Mouse (Mus musculus) adrenal gland, postnatal 36 days (tissue): Measurements from ENCODE around the gene Nfkb2. TPM values are rescaled to one million over a fixed set of nuclear protein-coding genes. Genes with fewer than 3 reads are reported as not detected.

ENCODE experiments used
- DNase-seq, 2 experiments: peaks; one replicate each; pipeline ENCODE4 v3.0.0; 2021; ENCODE audit warnings: mixed read lengths in 1 of 2
- microRNA-seq: library from miRNA; unstranded; fragments of <30 nt; microRNA quantifications from one replicate; pipeline ENCODE4 v1.2.0, GENCODE M21; 2021
- total RNA-seq, 2 experiments: library from RNA; stranded (reverse); gene quantifications; 2 replicates each; pipeline ENCODE4 v1.2.3; 2021

Gene Nfkb2
- total RNA-seq, 2 experiments from 2014 or later: 39.9 to 42.6 TPM

- DNase-seq: peak; percentile 32 to 46
These were observed 35.3 kb downstream of the Nfkb2 start for GRCm38 (mm10) chr19:46339287-46339971.

GRCm38 (mm10) chr19:46344710-46345419 lies 40.7 kb downstream of the Nfkb2 start:
- DNase-seq: no peak

GRCm38 (mm10) chr19:46347146-46347545 lies 43.0 kb downstream of the Nfkb2 start:
- DNase-seq: no peak

GRCm38 (mm10) chr19:46347936-46348668 lies 44.0 kb downstream of the Nfkb2 start:
- no peak for DNase-seq

- DNase-seq: peak; percentile 87 to 91
These were observed 44.8 kb downstream of the Nfkb2 start for GRCm38 (mm10) chr19:46348761-46349458.

- no peak for DNase-seq
These were observed 45.4 kb downstream of the Nfkb2 start for GRCm38 (mm10) chr19:46349550-46349949.

GRCm38 (mm10) chr19:46350168-46350932 lies 46.2 kb downstream of the Nfkb2 start, which contains the start of gene 2310034G01Rik:
Gene 2310034G01Rik (minus strand): TSS chr19:46350302.
- DNase-seq: no peak

GRCm38 (mm10) chr19:46356701-46357138 lies 52.6 kb downstream of the Nfkb2 start:
- peak; percentile 94 for DNase-seq

- no peak for DNase-seq
These were observed 53.5 kb downstream of the Nfkb2 start for GRCm38 (mm10) chr19:46357344-46358280.

- DNase-seq: no peak
These were observed 54.3 kb downstream of the Nfkb2 start for GRCm38 (mm10) chr19:46358381-46358780.

Small RNA genes within 50 kb of the gene (microRNA-seq; reads per million reads assigned to microRNA genes)
- gene Mir146b: 0.75 reads per million

Other genes starting within 250 kb of the Nfkb2 start
- gene Nolc1, start 228.5 kb upstream of the Nfkb2 start, total RNA-seq: 10 to 100 TPM; 42.0 to 56.0 TPM
- 10 to 100 TPM in 1 of 2 experiments, 1 to 10 TPM in 1; 6.1 to 26.5 TPM for gene Elovl3, start 172.4 kb upstream of the Nfkb2 start, total RNA-seq
- gene Pitx3, start 156.0 kb upstream of the Nfkb2 start, total RNA-seq: under 1 TPM in 1 of 2 experiments, not detected in 1; 0.26 TPM
- gene Gbf1, start 151.8 kb upstream of the Nfkb2 start, total RNA-seq: 10 to 100 TPM; 60.6 to 77.4 TPM
- 1 to 10 TPM; 6.0 to 7.5 TPM for gene Psd, start 22.8 kb downstream of the Nfkb2 start, total RNA-seq
- 10 to 100 TPM in 1 of 2 experiments, 1 to 10 TPM in 1; 9.2 to 10.0 TPM for gene Fbxl15, start 23.9 kb downstream of the Nfkb2 start, total RNA-seq
- 10 to 100 TPM; 74.7 to 77.8 TPM for gene Cuedc2, start 34.4 kb downstream of the Nfkb2 start, total RNA-seq
- gene Mfsd13a, start 36.8 kb downstream of the Nfkb2 start, total RNA-seq: 1 to 10 TPM; 5.2 to 7.5 TPM
- gene 2310034G01Rik, start 46.0 kb downstream of the Nfkb2 start, total RNA-seq: 1 to 10 TPM; 1.3 TPM
- gene Actr1a, start 91.4 kb downstream of the Nfkb2 start, total RNA-seq: 100 to 1,000 TPM; 107 to 111 TPM
- 10 to 100 TPM; 24.2 to 25.4 TPM for gene Sufu, start 92.6 kb downstream of the Nfkb2 start, total RNA-seq
- 10 to 100 TPM; 47.3 to 53.3 TPM for gene Trim8, start 197.4 kb downstream of the Nfkb2 start, total RNA-seq